Mouse (Mus musculus) fat pad, adult 2 months (tissue): ENCODE measurements around the gene Has3.

Experiments used
- DNase-seq: peaks from one replicate; pipeline ENCODE4 v3.0.0-alpha.2; 2011; ENCODE audit warnings: low read depth, low spot score; ENCODE audit errors: extremely low read depth

Has3 gene

GRCm38 (mm10) chr8:106929155-106929913, 59.3 kb downstream of the Has3 start:
- DNase-seq: peak; percentile 67

GRCm38 (mm10) chr8:106929921-106930320, 59.9 kb downstream of the Has3 start:
- DNase-seq: no peak

- no peak for DNase-seq
These were observed 62.5 kb downstream of the Has3 start for GRCm38 (mm10) chr8:106932376-106933065.

- DNase-seq: no peak
These were observed 63.6 kb downstream of the Has3 start for GRCm38 (mm10) chr8:106933506-106934143.
